Mouse (Mus musculus) E14TG2a.4 (cell line): ENCODE measurements around the gene Cnnm2.

ENCODE experiments used
- CTCF ChIP-seq: conservative IDR thresholded peaks from 2 replicates; pipeline ENCODE4 v1.5.1; 2014; ENCODE audit warnings: low read length
- NANOG ChIP-seq: IDR thresholded peaks from 2 replicates; pipeline ENCODE4 v1.6.1; 2014; ENCODE audit warnings: borderline replicate concordance, low read length, mixed read lengths
- POU5F1 ChIP-seq: IDR thresholded peaks from 2 replicates; pipeline ENCODE4 v1.6.1; 2014; ENCODE audit warnings: low read length, borderline replicate concordance

GRCm38 (mm10) chr19:46724411-46724810 lies 37.0 kb upstream of the Cnnm2 start:
- TF ChIP-seq CTCF, result peak; percentile 46
- no peak for TF ChIP-seq NANOG
- TF ChIP-seq POU5F1, result no peak
